Mouse (Mus musculus) forebrain, postnatal 0 days (tissue): Measurements from ENCODE around the gene Dcdc2a. TPM values are rescaled to one million over a fixed set of nuclear protein-coding genes. Genes with fewer than 3 reads are reported as not detected.

ENCODE experiments used
- ATAC-seq: fragments of 200-750 bp; cut with Nextera tagmentation; 2 replicates; pipeline ENCODE4 v1.8.0; 2017; ENCODE audit warnings: mild to moderate bottlenecking, moderate library complexity
- DNase-seq: peaks from one replicate; pipeline ENCODE4 v3.0.0-alpha.2; 2015
- H3K27ac ChIP-seq: fragments of 300-500 bp; sonication (generic); 2 replicates; pipeline ENCODE4 v1.5.1; 2014; ENCODE audit warnings: low read depth, mild to moderate bottlenecking, antibody characterized with exemption, low read length, moderate library complexity, mixed read lengths
- H3K27me3 ChIP-seq: fragments of 300-500 bp; sonication (generic); 2 replicates; pipeline ENCODE4 v1.6.1; 2014; ENCODE audit warnings: mild to moderate bottlenecking, low read length, mixed read lengths; ENCODE audit not compliant: insufficient read depth
- H3K36me3 ChIP-seq: fragments of 300-500 bp; sonication (generic); 2 replicates; pipeline ENCODE4 v1.6.1; 2014; ENCODE audit warnings: mild to moderate bottlenecking, moderate library complexity; ENCODE audit not compliant: insufficient read depth
- H3K4me1 ChIP-seq: fragments of 300-500 bp; sonication (generic); 2 replicates; pipeline ENCODE4 v1.6.1; 2014; ENCODE audit warnings: antibody characterized with exemption; ENCODE audit not compliant: insufficient read depth
- H3K4me2 ChIP-seq: fragments of 300-500 bp; sonication (generic); 2 replicates; pipeline ENCODE4 v1.6.1; 2014; ENCODE audit warnings: low read depth, mild to moderate bottlenecking, moderate library complexity
- H3K4me3 ChIP-seq: fragments of 300-500 bp; sonication (generic); 2 replicates; pipeline ENCODE4 v1.5.1; 2014; ENCODE audit warnings: low read depth, low read length, mixed read lengths
- H3K9ac ChIP-seq: fragments of 300-500 bp; sonication (generic); 2 replicates; pipeline ENCODE4 v1.6.1; 2014; ENCODE audit warnings: mild to moderate bottlenecking
- H3K9me3 ChIP-seq: fragments of 300-500 bp; sonication (generic); 2 replicates; pipeline ENCODE4 v1.6.1; 2016; ENCODE audit warnings: low read length
- CTCF ChIP-seq: sonication (generic); IDR thresholded peaks from 2 replicates; pipeline ENCODE4 v1.5.1; 2016; ENCODE audit warnings: antibody characterized with exemption, control low read depth, low read depth
- WGBS: fragments of 180-500 bp; shearing (Covaris S2); extraction: QIAGEN DNeasy Blood & Tissue Kit; methylation state at CpG from one replicate; pipeline ENCODE4 v1.1.7; 2014; 5-methylcytosine and 5-hydroxymethylcytosine counted together
- polyA plus RNA-seq: library from polyadenylated mRNA; unstranded; fragments of >200 nt; fragmentation: Nextera tagmentation; extraction: Ambion mirVana; gene quantifications from 2 replicates; pipeline ENCODE4 v1.2.1, GENCODE M21; 2015
- total RNA-seq: library from RNA; depleted of rRNA; stranded (reverse); fragments of >200 nt; gene quantifications from 2 replicates; pipeline ENCODE4 v1.2.3, GENCODE M21; 2014

The Dcdc2a gene
- total and polyA plus RNA-seq, 2 experiments from 2014 or later = 3.2 to 4.8 TPM

- Histone ChIP-seq H3K27ac (no peak overlapping the region), H3K9ac (no peak overlapping the region), H3K4me2 (no peak overlapping the region), H3K4me1 (peaks cover 15% of the 10 kb centered on the region), H3K27me3 (no peaks in the 10 kb centered on the region), H3K9me3 (no peaks in the 10 kb centered on the region), H3K36me3 (no peaks in the 10 kb centered on the region), H3K4me3 (no peak overlapping the region)
- ATAC-seq (no peak), DNase-seq (no peak)
- TF ChIP-seq CTCF = no peak
- 74% methylated on average over 3 of the region's 3 CpGs for WGBS
Observed at GRCm38 (mm10) chr13:25023129-25023528, 32.7 kb upstream of the Dcdc2a start.

- WGBS = 28% methylated on average over 2 of the region's 2 CpGs
- ATAC-seq = no peak
Observed at GRCm38 (mm10) chr13:25024655-25025054, 31.1 kb upstream of the Dcdc2a start.

GRCm38 (mm10) chr13:25026409-25027113 lies 29.2 kb upstream of the Dcdc2a start:
- H3K4me2 ChIP-seq = no peak overlapping the region
- no peaks in the 10 kb centered on the region for H3K4me1 ChIP-seq
- DNase-seq (no peak), ATAC-seq (no peak)
- no peak overlapping the region for H3K27ac ChIP-seq
- no peak for TF ChIP-seq CTCF
- no peaks in the 10 kb centered on the region for H3K36me3 ChIP-seq
- WGBS = 92% methylated on average over 6 of the region's 6 CpGs
- H3K9ac ChIP-seq = no peak overlapping the region
- H3K27me3 ChIP-seq = no peaks in the 10 kb centered on the region
- no peak overlapping the region for H3K4me3 ChIP-seq
- no peaks in the 10 kb centered on the region for H3K9me3 ChIP-seq

More at GRCm38 (mm10) chr13:25024655-25025054, 31.1 kb upstream of the Dcdc2a start:
- TF ChIP-seq CTCF = peak; percentile 52
- Histone ChIP-seq H3K4me2 (no peak overlapping the region), H3K4me3 (no peak overlapping the region), H3K4me1 (0 out of 2 replicates have a peak, but pooled peaks cover 2% of the 10 kb centered on the region), H3K27ac (no peak overlapping the region), H3K9ac (no peak overlapping the region), H3K27me3 (no peaks in the 10 kb centered on the region), H3K9me3 (no peaks in the 10 kb centered on the region), H3K36me3 (no peaks in the 10 kb centered on the region)
- DNase-seq = peak; percentile 59

GRCm38 (mm10) chr13:25027114-25027425 lies 28.7 kb upstream of the Dcdc2a start:
- Histone ChIP-seq H3K27ac (no peak overlapping the region), H3K27me3 (no peaks in the 10 kb centered on the region), H3K4me3 (no peak overlapping the region), H3K9ac (no peak overlapping the region), H3K4me1 (no peaks in the 10 kb centered on the region), H3K4me2 (no peak overlapping the region), H3K9me3 (no peaks in the 10 kb centered on the region), H3K36me3 (no peaks in the 10 kb centered on the region)
- no peak for TF ChIP-seq CTCF
- ATAC-seq (no peak), DNase-seq (no peak)
- WGBS = 72% methylated on average over 3 of the region's 3 CpGs

- H3K27ac ChIP-seq = no peak overlapping the region
- H3K9me3 ChIP-seq = no peaks in the 10 kb centered on the region
- H3K27me3 ChIP-seq = no peaks in the 10 kb centered on the region
- ATAC-seq (no peak), DNase-seq (no peak)
- 71% methylated on average over 2 of the region's 2 CpGs for WGBS
- TF ChIP-seq CTCF = no peak
- no peak overlapping the region for H3K4me2 ChIP-seq
- H3K36me3 ChIP-seq = no peaks in the 10 kb centered on the region
- no peak overlapping the region for H3K4me3 ChIP-seq
- no peaks in the 10 kb centered on the region for H3K4me1 ChIP-seq
- no peak overlapping the region for H3K9ac ChIP-seq
Observed at GRCm38 (mm10) chr13:25039488-25039887, 16.3 kb upstream of the Dcdc2a start.

- TF ChIP-seq CTCF = no peak
- H3K4me1 ChIP-seq = no peaks in the 10 kb centered on the region
- H3K27ac ChIP-seq = no peak overlapping the region
- ATAC-seq = no peak
- 91% methylated on average over 5 of the region's 5 CpGs for WGBS
- no peaks in the 10 kb centered on the region for H3K36me3 ChIP-seq
- no peaks in the 10 kb centered on the region for H3K9me3 ChIP-seq
- H3K4me3 ChIP-seq = no peak overlapping the region
- no peak for DNase-seq
- peaks cover 4% of the 10 kb centered on the region; the same call in 1 of the 2 replicates for H3K27me3 ChIP-seq
- no peak overlapping the region for H3K9ac ChIP-seq
- H3K4me2 ChIP-seq = no peak overlapping the region
Observed at GRCm38 (mm10) chr13:25052671-25053070, 3.1 kb upstream of the Dcdc2a start.

- H3K9ac ChIP-seq = peak overlapping the region; percentile 44
- peaks cover 4% of the 10 kb centered on the region; the same call in 1 of the 2 replicates for H3K27me3 ChIP-seq
- peak overlapping the region; percentile 98 for H3K4me2 ChIP-seq
- H3K9me3 ChIP-seq = no peaks in the 10 kb centered on the region
- TF ChIP-seq CTCF = peak; percentile 46; the same call in 1 of the 2 replicates
- WGBS = 1% methylated on average over 35 of the region's 35 CpGs
- H3K27ac ChIP-seq = no peak overlapping the region
- H3K36me3 ChIP-seq = no peaks in the 10 kb centered on the region
- no peaks in the 10 kb centered on the region for H3K4me1 ChIP-seq
- ATAC-seq = peak; percentile 94
- peak overlapping the region; percentile 56 for H3K4me3 ChIP-seq
- peak; percentile 84 for DNase-seq
Observed at GRCm38 (mm10) chr13:25055111-25055554, 671 bp upstream of the Dcdc2a start.
